Comparison of ENCODE assay signal across 20 mouse cellular contexts in genomic region chr13:98532699-98533375, GRCm38 (mm10). TPM values are rescaled to one million over a fixed set of nuclear protein-coding genes. Genes with fewer than 3 reads are reported as not detected.
DNase-seq lines count a peak whose midpoint lies in the region; ATAC-seq and TF ChIP-seq lines count a peak whose summit lies in the region.
"Had no signal": no experiment of that assay in that cellular context is flagged by ENCODE, and none has a peak within 500 bp of the region (broad histone marks: within the 10 kb centered on the region; RNA-seq: fewer than 3 reads in every experiment).

No protein-coding gene starts in this region.

- WGBS in kidney, embryonic 14.5 days = 22% methylated on average over 12 of the region's 12 CpGs
- 53% methylated on average over 12 of the region's 12 CpGs for WGBS in limb, embryonic 14.5 days

- peaks cover 6% of the 10 kb centered on the region; the same call in 1 of the 2 replicates for H3K9me3 ChIP-seq in kidney, embryonic 14.5 days (ENCODE audit: control insufficient read depth, low read length)
- 0 out of 2 replicates have a peak, but pooled peaks cover 4% of the 10 kb centered on the region for H3K9me3 ChIP-seq in limb, embryonic 14.5 days (ENCODE audit: control insufficient read depth, low read length)
- H3K9me3 ChIP-seq: liver, embryonic 13.5 days had no signal

- H3K36me3 ChIP-seq in kidney, embryonic 14.5 days (ENCODE audit: control insufficient read depth, insufficient read depth, low read length) = no peaks in the 10 kb centered on the region
- no peaks in the 10 kb centered on the region for H3K36me3 ChIP-seq in limb, embryonic 14.5 days (ENCODE audit: control insufficient read depth, insufficient read depth, low read length)
- H3K36me3 ChIP-seq: liver, embryonic 13.5 days had no signal

- peak overlapping the region; percentile 28; the same call in 1 of the 2 replicates for H3K9ac ChIP-seq in kidney, embryonic 14.5 days (ENCODE audit: low read depth, low read length)
- no peak overlapping the region for H3K9ac ChIP-seq in limb, embryonic 14.5 days (ENCODE audit: low read depth, low read length, severe bottlenecking)
- H3K9ac ChIP-seq: forebrain, postnatal 0 days; liver, embryonic 13.5 days had no signal

- ATAC-seq in kidney, embryonic 14.5 days (ENCODE audit: low FRiP score, low TSS enrichment) = peak; percentile 4; the same call in 1 of the 2 replicates
- no peak for ATAC-seq in limb, embryonic 14.5 days (ENCODE audit: low FRiP score, low read depth)
- no peak for ATAC-seq in erythroblast, adult 5-6 weeks (replicated peaks; ENCODE audit: low FRiP score, poor library complexity, severe bottlenecking)
- ATAC-seq: forebrain, postnatal 0 days had no signal

- H3K4me1 ChIP-seq in kidney, embryonic 14.5 days (ENCODE audit: control insufficient read depth, insufficient read depth, low read length) = peaks cover 30% of the 10 kb centered on the region
- peaks cover 26% of the 10 kb centered on the region for H3K4me1 ChIP-seq in limb, embryonic 14.5 days (ENCODE audit: control insufficient read depth, insufficient read depth, low read length)
- H3K4me1 ChIP-seq: liver, embryonic 13.5 days had no signal

- H3K27ac ChIP-seq in kidney, embryonic 14.5 days (ENCODE audit: low read depth, low read length) = peak overlapping the region; percentile 63; the same call in 1 of the 2 replicates
- H3K27ac ChIP-seq in limb, embryonic 14.5 days (replicated peaks; ENCODE audit: low read depth, low read length) = no peak overlapping the region
- H3K27ac ChIP-seq: gastrocnemius, adult 2 months; liver, embryonic 13.5 days had no signal

- no peak for TF ChIP-seq POLR2A in limb, embryonic 14.5 days (IDR thresholded peaks at IDR 0.05; ENCODE audit: borderline replicate concordance, extremely low read depth, insufficient read depth, insufficient read length)

- H3K4me2 ChIP-seq in kidney, embryonic 14.5 days (replicated peaks; ENCODE audit: low read depth, low read length) = peak overlapping the region; percentile 19
- peak overlapping the region; percentile 43; the same call in 1 of the 2 replicates for H3K4me2 ChIP-seq in limb, embryonic 14.5 days (replicated peaks; ENCODE audit: low read depth, low read length, severe bottlenecking)
- H3K4me2 ChIP-seq: heart, embryonic 11.5 days; liver, embryonic 13.5 days had no signal

- no peak for DNase-seq in kidney, adult 9 months
- DNase-seq in 3134 (ENCODE audit: extremely low read depth, insufficient read length, low spot score) = peak; percentile 30
- DNase-seq in ES-CJ7 (ENCODE audit: low read depth, low spot score) = peak; percentile 14
- no peak for DNase-seq in limb, embryonic 14.5 days (ENCODE audit: low spot score)
- no peak for DNase-seq in left cerebral cortex, adult 11 months (ENCODE audit: low spot score)
- DNase-seq: adrenal gland, postnatal 25 days; cerebellum, adult 9-10 months; gastrocnemius, adult 2 months; liver, embryonic 13.5 days; right cerebral cortex, adult 18-20 months; spleen, adult 18-20 months; thymus, postnatal 14 days had no signal

- no peak overlapping the region for H3K4me3 ChIP-seq in kidney, embryonic 14.5 days (ENCODE audit: low read length)
- H3K4me3 ChIP-seq in limb, embryonic 14.5 days (replicated peaks; ENCODE audit: low read length) = no peak overlapping the region
- H3K4me3 ChIP-seq: erythroblast, embryonic 14.5 days; gastrocnemius, adult 2 months; liver, embryonic 13.5 days had no signal

- no peaks in the 10 kb centered on the region; the same call in 1 of the 2 replicates for H3K27me3 ChIP-seq in kidney, embryonic 14.5 days (ENCODE audit: control insufficient read depth, insufficient read depth, low read length)
- H3K27me3 ChIP-seq in limb, embryonic 14.5 days (ENCODE audit: control insufficient read depth, insufficient read depth, low read length) = no peaks in the 10 kb centered on the region
- H3K27me3 ChIP-seq: liver, embryonic 13.5 days had no signal

RNA-seq across cellular contexts. Expression of gene Gm10320, which starts 41.0 kb away (rescaled TPM):
- 1.2 TPM in 2 replicates for polyA plus RNA-seq in kidney, embryonic 14.5 days (2014; fragmentation: Nextera tagmentation; extraction: Ambion mirVana)
- polyA plus RNA-seq in limb, embryonic 14.5 days (2012; rRNA removed) = 1.3 and 1.6 TPM in 2 replicates
- polyA plus RNA-seq in limb, embryonic 14.5 days (2014; fragmentation: Nextera tagmentation; extraction: Ambion mirVana) = 0.84 and 2.3 TPM in 2 replicates
- 2.3 and 7.1 TPM in 2 replicates for total RNA-seq in erythroblast, adult 5-6 weeks (2015; ENCODE audit: low replicate concordance)
- total RNA-seq in erythroblast, adult 5-6 weeks (2017; ENCODE audit: low replicate concordance) = not detected in 2 replicates
- total RNA-seq: adrenal gland, postnatal 25 days; forebrain, postnatal 0 days; gastrocnemius, adult 2 months; hematopoietic stem cell, adult 5-6 weeks; layer of hippocampus, adult 8-10 months; left cerebral cortex, postnatal 10 days had no signal

Comparison
In these comparisons a context has a peak if more than half of its experiments do, and no peak if none do; other contexts are left out.
1. DNase-seq: peak in 3134 (single experiment) and ES-CJ7 (single experiment); none in kidney, adult 9 months (single experiment), limb, embryonic 14.5 days (single experiment) and left cerebral cortex, adult 11 months (single experiment).